Mouse (Mus musculus): ENCODE data around the gene Gm20388. TPM values are rescaled to one million over a fixed set of nuclear protein-coding genes. Genes with fewer than 3 reads are reported as not detected.

The Gm20388 gene
- total RNA-seq, 1 experiment, result 27.0 TPM

GRCm38 (mm10) chr8:120343582-120343981 is 432.9 kb downstream of the Gm20388 start:
- H3K27ac ChIP-seq (ENCODE audit: insufficient read depth, low read depth, low read length, poor library complexity, severe bottlenecking), result no peak overlapping the region
- no peak overlapping the region for H3K4me3 ChIP-seq (ENCODE audit: insufficient read depth in 1 of 2, low read depth in 1 of 2, low read length in 2 of 2, poor library complexity in 1 of 2, severe bottlenecking in 1 of 2)
- in situ Hi-C loops (cut with MboI; ENCODE audit: low sequenced_read_pairs in 2 of 2, unreplicated experiment in 2 of 2), result no loop called here
- H3K9ac ChIP-seq (ENCODE audit: insufficient read depth, low read depth, low read length, poor library complexity, severe bottlenecking), result no peak overlapping the region
- TF ChIP-seq ZNF384 (IDR thresholded peaks at IDR 0.05; ENCODE audit: low read depth, low read length) (no peak), HCFC1 (IDR thresholded peaks at IDR 0.05; ENCODE audit: borderline replicate concordance, insufficient read depth, low read length) (no peak), ZC3H11A (IDR thresholded peaks at IDR 0.05; ENCODE audit: borderline replicate concordance, low read depth, low read length) (no peak)
- no peaks in the 10 kb centered on the region for H3K36me3 ChIP-seq (ENCODE audit: control insufficient read depth, insufficient read depth, low read length, poor library complexity, severe bottlenecking)
- H3K9me3 ChIP-seq (ENCODE audit: control insufficient read depth, insufficient read depth, low read depth, low read length), result no peaks in the 10 kb centered on the region
- peaks cover 5 to 25% of the 10 kb centered on the region in 2 experiments; a peak in 3 of 4 replicates for H3K4me1 ChIP-seq (ENCODE audit: control insufficient read depth in 2 of 2, insufficient read depth in 2 of 2, low read length in 2 of 2, poor library complexity in 1 of 2)
- DNase-seq (ENCODE audit: low read depth, low spot score), result no peak

- no peak overlapping the region for H3K9ac ChIP-seq (ENCODE audit: insufficient read depth, low read depth, low read length, poor library complexity, severe bottlenecking)
- H3K4me1 ChIP-seq (ENCODE audit: control insufficient read depth in 2 of 2, insufficient read depth in 2 of 2, low read length in 2 of 2, poor library complexity in 1 of 2), result peaks cover 5 to 29% of the 10 kb centered on the region in 2 experiments; a peak in 3 of 4 replicates
- no peak for DNase-seq (ENCODE audit: low read depth, low spot score)
- in situ Hi-C loops (cut with MboI; ENCODE audit: low sequenced_read_pairs in 2 of 2, unreplicated experiment in 2 of 2), result no loop called here
- H3K36me3 ChIP-seq (ENCODE audit: control insufficient read depth, insufficient read depth, low read length, poor library complexity, severe bottlenecking), result no peaks in the 10 kb centered on the region
- TF ChIP-seq HCFC1 (IDR thresholded peaks at IDR 0.05; ENCODE audit: borderline replicate concordance, insufficient read depth, low read length) (no peak), MAFK (IDR thresholded peaks at IDR 0.05; ENCODE audit: insufficient read depth, low read depth, low read length) (no peak), CHD2 (IDR thresholded peaks at IDR 0.05; ENCODE audit: low read depth, low read length) (no peak), ZNF384 (IDR thresholded peaks at IDR 0.05; ENCODE audit: low read depth, low read length) (no peak), ZC3H11A (IDR thresholded peaks at IDR 0.05; ENCODE audit: borderline replicate concordance, low read depth, low read length) (no peak)
- H3K4me3 ChIP-seq (ENCODE audit: insufficient read depth in 1 of 2, low read depth in 1 of 2, low read length in 2 of 2, poor library complexity in 1 of 2, severe bottlenecking in 1 of 2), result no peak overlapping the region
- no peaks in the 10 kb centered on the region for H3K9me3 ChIP-seq (ENCODE audit: control insufficient read depth, insufficient read depth, low read depth, low read length)
- no peak overlapping the region for H3K27ac ChIP-seq (ENCODE audit: insufficient read depth, low read depth, low read length, poor library complexity, severe bottlenecking)
Measured at GRCm38 (mm10) chr8:120344166-120344565, 433.5 kb downstream of the Gm20388 start.

DNA sequence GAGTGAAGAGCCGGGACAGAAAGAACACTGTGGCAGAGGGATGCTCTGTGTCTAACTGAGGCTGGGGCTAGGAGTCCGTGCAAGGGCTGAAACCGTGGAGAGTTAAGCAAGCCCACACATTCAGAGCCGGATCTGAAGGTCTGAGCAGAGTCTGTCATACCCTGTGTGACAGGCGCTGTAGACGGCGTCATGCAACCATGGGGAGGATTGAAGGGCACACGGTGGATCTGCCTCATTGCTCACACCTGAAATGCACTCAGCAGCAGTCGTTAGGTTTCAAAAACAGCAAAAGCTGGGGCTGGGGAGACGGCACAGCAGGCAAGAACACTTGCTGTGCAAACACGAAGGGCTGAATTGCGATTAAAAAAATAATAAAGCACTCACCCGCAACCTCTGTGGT is 433.9 kb downstream of the Gm20388 start:
- H3K4me3 ChIP-seq (ENCODE audit: insufficient read depth in 1 of 2, low read depth in 1 of 2, low read length in 2 of 2, poor library complexity in 1 of 2, severe bottlenecking in 1 of 2), result no peak overlapping the region
- TF ChIP-seq ZNF384 (IDR thresholded peaks at IDR 0.05; ENCODE audit: low read depth, low read length) (no peak), CHD2 (IDR thresholded peaks at IDR 0.05; ENCODE audit: low read depth, low read length) (no peak)
- no peaks in the 10 kb centered on the region for H3K36me3 ChIP-seq (ENCODE audit: control insufficient read depth, insufficient read depth, low read length, poor library complexity, severe bottlenecking)
- H3K9me3 ChIP-seq (ENCODE audit: control insufficient read depth, insufficient read depth, low read depth, low read length), result no peaks in the 10 kb centered on the region
- H3K27ac ChIP-seq (ENCODE audit: insufficient read depth, low read depth, low read length, poor library complexity, severe bottlenecking), result no peak overlapping the region
- H3K4me1 ChIP-seq (ENCODE audit: control insufficient read depth in 2 of 2, insufficient read depth in 2 of 2, low read length in 2 of 2, poor library complexity in 1 of 2), result peaks cover 5 to 32% of the 10 kb centered on the region in 2 experiments; a peak in 3 of 4 replicates
- no peak overlapping the region for H3K9ac ChIP-seq (ENCODE audit: insufficient read depth, low read depth, low read length, poor library complexity, severe bottlenecking)
- in situ Hi-C loops (cut with MboI; ENCODE audit: low sequenced_read_pairs in 2 of 2, unreplicated experiment in 2 of 2), result no loop called here
- no peak for DNase-seq (ENCODE audit: low read depth, low spot score)

DNA sequence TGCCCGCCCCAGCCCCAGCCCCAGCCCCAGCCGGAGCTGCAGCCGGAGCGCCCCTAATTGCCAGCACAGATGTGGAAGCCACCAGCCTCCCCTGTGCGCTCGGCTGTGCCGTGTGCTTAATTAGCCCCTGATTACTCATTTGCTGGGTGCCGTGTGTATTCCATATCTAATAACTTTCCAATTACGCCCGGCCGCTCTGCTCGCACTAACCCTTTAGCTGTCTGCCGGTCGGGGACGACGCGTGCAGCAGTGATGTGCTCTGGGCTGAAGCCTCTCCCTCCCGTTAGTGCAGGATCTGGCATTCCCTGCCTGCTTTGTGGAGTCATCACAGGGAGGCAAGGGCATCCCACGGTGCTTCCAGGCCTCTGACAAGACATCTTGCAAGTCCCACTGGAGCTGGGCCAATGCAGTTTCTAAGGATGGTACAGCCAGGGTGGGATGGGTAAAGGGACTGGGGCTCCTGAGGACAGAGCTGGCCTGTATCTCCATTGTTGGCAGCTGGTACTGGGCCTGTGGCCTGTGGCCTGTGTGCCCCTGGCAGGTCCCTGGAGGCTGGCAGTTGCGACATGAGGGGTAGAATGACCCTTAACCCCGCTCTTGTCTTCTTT is 437.2 kb downstream of the Gm20388 start:
- no peak overlapping the region for H3K4me3 ChIP-seq (ENCODE audit: insufficient read depth in 1 of 2, low read depth in 1 of 2, low read length in 2 of 2, poor library complexity in 1 of 2, severe bottlenecking in 1 of 2)
- H3K36me3 ChIP-seq (ENCODE audit: control insufficient read depth, insufficient read depth, low read length, poor library complexity, severe bottlenecking), result no peaks in the 10 kb centered on the region
- TF ChIP-seq MAFK (IDR thresholded peaks at IDR 0.05; ENCODE audit: insufficient read depth, low read depth, low read length), result no peak
- TF ChIP-seq ZC3H11A (IDR thresholded peaks at IDR 0.05; ENCODE audit: borderline replicate concordance, low read depth, low read length), result no peak
- TF ChIP-seq CHD2 (IDR thresholded peaks at IDR 0.05; ENCODE audit: low read depth, low read length), result no peak
- H3K27ac ChIP-seq (ENCODE audit: insufficient read depth, low read depth, low read length, poor library complexity, severe bottlenecking), result no peak overlapping the region
- peaks cover 1 to 31% of the 10 kb centered on the region in 2 experiments; a peak in 3 of 4 replicates for H3K4me1 ChIP-seq (ENCODE audit: control insufficient read depth in 2 of 2, insufficient read depth in 2 of 2, low read length in 2 of 2, poor library complexity in 1 of 2)
- H3K9ac ChIP-seq (ENCODE audit: insufficient read depth, low read depth, low read length, poor library complexity, severe bottlenecking), result no peak overlapping the region
- H3K9me3 ChIP-seq (ENCODE audit: control insufficient read depth, insufficient read depth, low read depth, low read length), result no peaks in the 10 kb centered on the region
- DNase-seq (ENCODE audit: low read depth, low spot score), result no peak
- in situ Hi-C loops (cut with MboI; ENCODE audit: low sequenced_read_pairs in 2 of 2, unreplicated experiment in 2 of 2), result no loop called here

GRCm38 (mm10) chr8:120348922-120349321 is 438.3 kb downstream of the Gm20388 start:
- Histone ChIP-seq H3K4me3 (ENCODE audit: insufficient read depth in 1 of 2, low read depth in 1 of 2, low read length in 2 of 2, poor library complexity in 1 of 2, severe bottlenecking in 1 of 2) (no peak overlapping the region), H3K4me1 (ENCODE audit: control insufficient read depth in 2 of 2, insufficient read depth in 2 of 2, low read length in 2 of 2, poor library complexity in 1 of 2) (peaks cover 1 to 41% of the 10 kb centered on the region in 2 experiments; a peak in 3 of 4 replicates), H3K36me3 (ENCODE audit: control insufficient read depth, insufficient read depth, low read length, poor library complexity, severe bottlenecking) (no peaks in the 10 kb centered on the region), H3K9me3 (ENCODE audit: control insufficient read depth, insufficient read depth, low read depth, low read length) (no peaks in the 10 kb centered on the region), H3K9ac (ENCODE audit: insufficient read depth, low read depth, low read length, poor library complexity, severe bottlenecking) (no peak overlapping the region), H3K27ac (ENCODE audit: insufficient read depth, low read depth, low read length, poor library complexity, severe bottlenecking) (no peak overlapping the region)
- TF ChIP-seq ZC3H11A (IDR thresholded peaks at IDR 0.05; ENCODE audit: borderline replicate concordance, low read depth, low read length) (no peak), CHD2 (IDR thresholded peaks at IDR 0.05; ENCODE audit: low read depth, low read length) (no peak), MAFK (IDR thresholded peaks at IDR 0.05; ENCODE audit: insufficient read depth, low read depth, low read length) (no peak), HCFC1 (IDR thresholded peaks at IDR 0.05; ENCODE audit: borderline replicate concordance, insufficient read depth, low read length) (no peak), ZNF384 (IDR thresholded peaks at IDR 0.05; ENCODE audit: low read depth, low read length) (no peak)
- no peak for DNase-seq (ENCODE audit: low read depth, low spot score)
- in situ Hi-C loops (cut with MboI; ENCODE audit: low sequenced_read_pairs in 2 of 2, unreplicated experiment in 2 of 2), result no loop called here
